8 mouse cellular contexts compared by ENCODE assay signal in genomic region chr3:104220295-104220965, GRCm38 (mm10). TPM values are rescaled to one million over a fixed set of nuclear protein-coding genes. Genes with fewer than 3 reads are reported as not detected.
DNase-seq lines count a peak whose midpoint lies in the region; ATAC-seq and TF ChIP-seq lines count a peak whose summit lies in the region.

Magi3 (minus strand) TSS chr3:104220374.

- H3K27me3 ChIP-seq in forebrain, embryonic 16.5 days (replicated peaks; ENCODE audit: control insufficient read depth, insufficient read depth, low read length), result no peaks in the 10 kb centered on the region
- no peaks in the 10 kb centered on the region for H3K27me3 ChIP-seq in lung, embryonic 14.5 days (ENCODE audit: insufficient read depth, low read length)
- no peaks in the 10 kb centered on the region for H3K27me3 ChIP-seq in thymus, adult 2 months (ENCODE audit: control insufficient read depth, insufficient read depth, low read length)

- H3K9me3 ChIP-seq in forebrain, embryonic 16.5 days (ENCODE audit: control insufficient read depth, low read length), result no peaks in the 10 kb centered on the region
- H3K9me3 ChIP-seq in lung, embryonic 14.5 days (ENCODE audit: low read depth, low read length), result no peaks in the 10 kb centered on the region

- peak within 1 kb of the TSS; percentile 88 for H3K4me2 ChIP-seq in forebrain, embryonic 16.5 days (ENCODE audit: low read length)
- peak within 1 kb of the TSS; percentile 82 for H3K4me2 ChIP-seq in lung, embryonic 14.5 days

- H3K36me3 ChIP-seq in forebrain, embryonic 16.5 days (ENCODE audit: control insufficient read depth, insufficient read depth), result no peaks in the 10 kb centered on the region
- no peaks in the 10 kb centered on the region for H3K36me3 ChIP-seq in lung, embryonic 14.5 days (ENCODE audit: insufficient read depth)
- H3K36me3 ChIP-seq in thymus, adult 2 months (ENCODE audit: control insufficient read depth, insufficient read depth, low read length), result no peaks in the 10 kb centered on the region

- peak; percentile 41 for TF ChIP-seq CTCF in layer of hippocampus, adult 2 months (conservative IDR thresholded peaks at IDR 0.05)
- TF ChIP-seq CTCF in lung, embryonic 14.5 days (IDR thresholded peaks at IDR 0.05; ENCODE audit: low read depth), result 0 out of 2 replicates have a peak, but pooled peaks have one; percentile 24
- no peak for TF ChIP-seq CTCF in olfactory bulb, adult 2 months (IDR thresholded peaks at IDR 0.05; ENCODE audit: insufficient read depth, low read depth, low read length)
- TF ChIP-seq CTCF in thymus, adult 2 months (IDR thresholded peaks at IDR 0.05; ENCODE audit: borderline replicate concordance, control insufficient read depth, extremely low read depth, insufficient read depth, low read length, poor library complexity), result 0 out of 2 replicates have a peak, but pooled peaks have one; percentile 41

- peak within 1 kb of the TSS; percentile 68 for H3K4me3 ChIP-seq in forebrain, embryonic 16.5 days (replicated peaks; ENCODE audit: low read length)
- H3K4me3 ChIP-seq in layer of hippocampus, adult 2 months, result peak within 1 kb of the TSS; percentile 81
- peak within 1 kb of the TSS; percentile 78 for H3K4me3 ChIP-seq in lung, embryonic 14.5 days (ENCODE audit: low read depth, low read length)
- H3K4me3 ChIP-seq in olfactory bulb, adult 2 months (ENCODE audit: insufficient read depth, low read depth, low read length), result peak within 1 kb of the TSS; percentile 98
- H3K4me3 ChIP-seq in thymus, adult 2 months (ENCODE audit: control insufficient read depth, insufficient read depth, low read length), result peak within 1 kb of the TSS; percentile 87

- H3K4me1 ChIP-seq in forebrain, embryonic 16.5 days (replicated peaks; ENCODE audit: control insufficient read depth, insufficient read depth, low read length), result peaks cover 13% of the 10 kb centered on the region
- no peaks in the 10 kb centered on the region for H3K4me1 ChIP-seq in lung, embryonic 14.5 days (ENCODE audit: insufficient read depth)
- 0 out of 2 replicates have a peak, but pooled peaks cover 2% of the 10 kb centered on the region for H3K4me1 ChIP-seq in olfactory bulb, adult 2 months (ENCODE audit: control insufficient read depth, insufficient read depth, low read length)
- H3K4me1 ChIP-seq in thymus, adult 2 months (replicated peaks; ENCODE audit: control insufficient read depth, insufficient read depth, low read length), result peaks cover 5% of the 10 kb centered on the region

- peak within 1 kb of the TSS; percentile 77 for H3K9ac ChIP-seq in forebrain, embryonic 16.5 days (replicated peaks; ENCODE audit: low read depth, low read length)
- H3K9ac ChIP-seq in lung, embryonic 14.5 days, result peak within 1 kb of the TSS; percentile 79

- ATAC-seq in forebrain, embryonic 16.5 days, result peak; percentile 100
- peak; percentile 99 for ATAC-seq in lung, embryonic 14.5 days (ENCODE audit: insufficient read depth)

- TF ChIP-seq POLR2A in olfactory bulb, adult 2 months (IDR thresholded peaks at IDR 0.05; ENCODE audit: insufficient read depth, low read depth, low read length), result peak; percentile 66
- peak; percentile 95 for TF ChIP-seq POLR2A in thymus, adult 2 months (IDR thresholded peaks at IDR 0.05; ENCODE audit: control insufficient read depth, extremely low read depth, insufficient read depth, low read length, poor library complexity)

- H3K27ac ChIP-seq in forebrain, embryonic 16.5 days (ENCODE audit: low read length), result peak within 1 kb of the TSS; percentile 96
- H3K27ac ChIP-seq in layer of hippocampus, adult 2 months, result peak within 1 kb of the TSS; percentile 87
- peak within 1 kb of the TSS; percentile 97 for H3K27ac ChIP-seq in lung, embryonic 14.5 days (ENCODE audit: low read depth)
- peak within 1 kb of the TSS; percentile 81 for H3K27ac ChIP-seq in olfactory bulb, adult 2 months (ENCODE audit: insufficient read depth, low read depth, low read length)
- H3K27ac ChIP-seq in thymus, adult 2 months (ENCODE audit: control insufficient read depth, insufficient read depth, low read length), result peak within 1 kb of the TSS; percentile 67; the same call in 1 of the 2 replicates

- DNase-seq in ES-CJ7 (ENCODE audit: low read depth, low spot score), result peak; percentile 98
- peak; percentile 96 to 98 for DNase-seq in cerebellum, adult 18-20 months
- peak; percentile 93 to 96 for DNase-seq in heart, postnatal 36 days
- DNase-seq in layer of hippocampus, adult 2 months (ENCODE audit: low spot score in 2 of 2), result peak; percentile 97 to 98
- peak; percentile 99 for DNase-seq in lung, embryonic 14.5 days
- peak; percentile 96 for DNase-seq in thymus, adult 2 months

- intact Hi-C loops in heart, postnatal 36 days (cut with DNase I), result loop anchor here (5.0 to 10.0 kb wide), 4 partner anchors 97 to 306 kb away; partner anchors contain the start of gene Rsbn1

- WGBS in forebrain, embryonic 16.5 days, result under 1% methylated on average over 44 of the region's 46 CpGs
- WGBS in lung, embryonic 14.5 days, result under 1% methylated on average over 39 of the region's 46 CpGs
- WGBS in olfactory bulb, adult 2 months, result under 1% methylated on average over 46 of the region's 46 CpGs
- WGBS in thymus, adult 2 months, result under 1% methylated on average over 46 of the region's 46 CpGs

RNA-seq across cellular contexts. Expression of gene Magi3, which starts in this region (rescaled TPM):
- 5.2 and 7.6 TPM in 2 replicates for polyA plus RNA-seq in forebrain, embryonic 16.5 days (2015; fragmentation: Nextera tagmentation; extraction: Ambion mirVana)
- total RNA-seq in heart, postnatal 36 days (2021), result 10 to 100 TPM; 27.0 to 42.0 TPM
- 10 to 100 TPM; 30.7 to 33.6 TPM for total RNA-seq in layer of hippocampus, adult 2 months (2021)
- 9.6 and 10.5 TPM in 2 replicates for polyA plus RNA-seq in lung, embryonic 14.5 days (2014; fragmentation: Nextera tagmentation; extraction: Ambion mirVana)
- not detected in 2 replicates for polyA plus RNA-seq in olfactory bulb, adult 2 months (2012; ENCODE audit: insufficient read depth, insufficient read length, low replicate concordance, missing spikeins)
- polyA plus RNA-seq in thymus, adult 2 months (2012; rRNA removed), result 8.6 and 11.1 TPM in 2 replicates

Comparison
In these comparisons a context has a peak if more than half of its experiments do, and no peak if none do; other contexts are left out.
1. Peak in every context shown above with its lines: DNase-seq, ATAC-seq, H3K4me3 ChIP-seq and H3K27ac ChIP-seq.